Mouse (Mus musculus) brain, embryonic 14.5 days (tissue): ENCODE data around the gene Thrsp. TPM values are rescaled to one million over a fixed set of nuclear protein-coding genes. Genes with fewer than 3 reads are reported as not detected.

ENCODE experiments used
- DNase-seq: peaks from one replicate; pipeline ENCODE4 v3.0.0-alpha.2; 2011; ENCODE audit warnings: low read depth
- CTCF ChIP-seq: fragments of 200-500 bp; IDR thresholded peaks from 2 replicates; pipeline ENCODE4 v1.5.1; 2012; ENCODE audit warnings: inconsistent platforms, mild to moderate bottlenecking, moderate library complexity, borderline replicate concordance; ENCODE audit not compliant: insufficient read depth, insufficient read length; ENCODE audit errors: extremely low read depth
- POLR2A ChIP-seq: fragments of 200-500 bp; IDR thresholded peaks from 2 replicates; pipeline ENCODE4 v1.6.1; 2012; ENCODE audit warnings: mild to moderate bottlenecking, inconsistent platforms, borderline replicate concordance; ENCODE audit not compliant: poor library complexity, insufficient read depth, insufficient read length, severe bottlenecking; ENCODE audit errors: extremely low read depth
- polyA plus RNA-seq: library from polyadenylated mRNA; depleted of rRNA; stranded (reverse); fragments of >200 nt; gene quantifications from 2 replicates; pipeline ENCODE4 v1.2.3, GENCODE M21; 2012

Gene Thrsp
- polyA plus RNA-seq, 1 experiment = 1.8 TPM

- TF ChIP-seq POLR2A (no peak), CTCF (peak; percentile 42; the same call in 1 of the 2 replicates)
- no peak for DNase-seq
Measured at GRCm38 (mm10) chr7:97411575-97411974, 6.0 kb downstream of the Thrsp start.

- TF ChIP-seq CTCF = no peak
- no peak for TF ChIP-seq POLR2A
- DNase-seq = no peak
Measured at GRCm38 (mm10) chr7:97411106-97411505, 6.4 kb downstream of the Thrsp start.

- no peak for TF ChIP-seq POLR2A
- TF ChIP-seq CTCF = no peak
- DNase-seq = no peak
Measured at GRCm38 (mm10) chr7:97407145-97407544, 10.4 kb downstream of the Thrsp start.

GRCm38 (mm10) chr7:97399960-97400715, 17.4 kb downstream of the Thrsp start, which contains the start of gene Ndufc2:
Gene Ndufc2, plus strand, starts transcription at chr7:97400003.
- TF ChIP-seq POLR2A = peak; percentile 55; the same call in 1 of the 2 replicates
- TF ChIP-seq CTCF = no peak
- peak; percentile 95 for DNase-seq

- no peak for DNase-seq
- TF ChIP-seq POLR2A (no peak), CTCF (no peak)
Measured at GRCm38 (mm10) chr7:97398943-97399342, 18.6 kb downstream of the Thrsp start.

- no peak for DNase-seq
- no peak for TF ChIP-seq CTCF
- no peak for TF ChIP-seq POLR2A
Measured at GRCm38 (mm10) chr7:97394375-97394774, 23.2 kb downstream of the Thrsp start.

GRCm38 (mm10) chr7:97392079-97392445, 25.5 kb downstream of the Thrsp start:
- no peak for DNase-seq
- TF ChIP-seq CTCF (no peak), POLR2A (no peak)

- DNase-seq = peak; percentile 96
- no peak for TF ChIP-seq CTCF
- TF ChIP-seq POLR2A = no peak
Measured at GRCm38 (mm10) chr7:97391293-97392078, 26.0 kb downstream of the Thrsp start.

GRCm38 (mm10) chr7:97388541-97388940, 29.0 kb downstream of the Thrsp start:
- TF ChIP-seq CTCF = no peak
- no peak for TF ChIP-seq POLR2A
- no peak for DNase-seq

GRCm38 (mm10) chr7:97387561-97388147, 29.9 kb downstream of the Thrsp start:
- TF ChIP-seq CTCF = no peak
- no peak for TF ChIP-seq POLR2A

GRCm38 (mm10) chr7:97386806-97387370, 30.6 kb downstream of the Thrsp start:
- DNase-seq = peak; percentile 88
- TF ChIP-seq POLR2A (no peak), CTCF (no peak)

More at GRCm38 (mm10) chr7:97387561-97388147, 29.9 kb downstream of the Thrsp start:
- no peak for DNase-seq

- TF ChIP-seq POLR2A (no peak), CTCF (no peak)
- peak; percentile 35 for DNase-seq
Measured at GRCm38 (mm10) chr7:97386106-97386805, 31.3 kb downstream of the Thrsp start.
